Mouse (Mus musculus) monocyte, adult 2 months (primary cell): Measurements from ENCODE around the gene 4921501E09Rik.
"Not testable (repeated sequence)": the region's sequence is repeated elsewhere in the genome, so short reads cannot be mapped to it uniquely, and the experiment has no call there.

Experiments used
- DNase-seq, 2 experiments: peaks; one replicate each; pipeline ENCODE4 v3.0.0; 2022; ENCODE audit warnings: low spot score in 2 of 2, low read depth in 1 of 2

The 4921501E09Rik gene

DNA sequence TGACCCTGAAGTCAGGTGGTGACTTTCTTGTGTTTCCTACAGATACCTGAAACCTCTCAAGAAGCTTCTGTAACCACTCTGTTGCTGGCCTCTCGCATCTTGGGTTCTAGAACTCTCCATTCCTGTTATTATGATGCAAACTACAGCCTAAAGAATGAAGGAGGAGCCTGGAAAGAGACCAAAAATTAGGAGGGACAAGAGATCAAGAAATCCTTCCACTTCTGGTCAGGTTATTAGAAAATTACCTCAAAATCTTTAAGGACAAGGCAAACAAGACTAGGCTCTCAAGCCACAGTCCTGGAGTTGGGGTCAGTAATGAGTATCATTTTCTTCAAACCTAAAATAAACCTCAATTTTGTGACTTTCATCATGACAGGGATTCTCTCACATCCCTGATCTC is at the start of gene 4921501E09Rik:
Gene 4921501E09Rik (minus strand): TSS at position 101 of the 400 bp plus-strand sequence.
- DNase-seq = no peak

DNA sequence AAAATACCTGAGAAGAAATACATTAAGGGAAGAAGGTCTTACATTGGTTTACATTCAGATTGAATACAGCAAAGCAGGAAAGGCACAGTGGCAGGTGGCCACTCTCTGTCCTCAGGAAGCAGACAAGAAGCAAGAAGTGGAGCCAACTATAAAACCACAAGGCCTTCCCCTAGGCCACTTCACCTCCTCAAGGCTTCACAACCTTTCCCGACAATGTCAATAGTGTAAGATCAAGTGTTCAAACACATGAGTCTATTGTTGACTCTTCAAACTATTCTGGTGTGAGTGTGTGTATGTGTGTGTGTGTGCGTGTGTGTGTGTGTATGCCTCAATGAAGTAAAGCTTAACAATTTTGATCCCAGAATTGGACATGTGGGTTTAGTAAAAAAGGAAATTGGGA is 29.5 kb upstream of the 4921501E09Rik start:
- DNase-seq = no peak

- DNase-seq = peak; percentile 7 to 13
Observed at GRCm38 (mm10) chr17:33092391-33093193, 24.7 kb upstream of the 4921501E09Rik start.

GRCm38 (mm10) chr17:33091630-33092029 is 23.8 kb upstream of the 4921501E09Rik start:
- DNase-seq = no peak

- peak; percentile 49 to 82 for DNase-seq
Observed at GRCm38 (mm10) chr17:33089220-33089949, 21.5 kb upstream of the 4921501E09Rik start, which contains the start of gene Zfp563. Zfp563 (plus strand) TSS chr17:33089310.

GRCm38 (mm10) chr17:33063001-33063400 is 4.9 kb downstream of the 4921501E09Rik start:
- DNase-seq = no peak

GRCm38 (mm10) chr17:33058791-33059190 is 9.1 kb downstream of the 4921501E09Rik start:
- DNase-seq = no peak

- DNase-seq = peak; percentile 10 to 41
Observed at GRCm38 (mm10) chr17:33032900-33033891, 34.7 kb downstream of the 4921501E09Rik start, which contains the start of gene Zfp763. Zfp763 (minus strand) TSS chr17:33033402.

GRCm38 (mm10) chr17:33032376-33032775 is 35.5 kb downstream of the 4921501E09Rik start:
- DNase-seq = no peak

DNA sequence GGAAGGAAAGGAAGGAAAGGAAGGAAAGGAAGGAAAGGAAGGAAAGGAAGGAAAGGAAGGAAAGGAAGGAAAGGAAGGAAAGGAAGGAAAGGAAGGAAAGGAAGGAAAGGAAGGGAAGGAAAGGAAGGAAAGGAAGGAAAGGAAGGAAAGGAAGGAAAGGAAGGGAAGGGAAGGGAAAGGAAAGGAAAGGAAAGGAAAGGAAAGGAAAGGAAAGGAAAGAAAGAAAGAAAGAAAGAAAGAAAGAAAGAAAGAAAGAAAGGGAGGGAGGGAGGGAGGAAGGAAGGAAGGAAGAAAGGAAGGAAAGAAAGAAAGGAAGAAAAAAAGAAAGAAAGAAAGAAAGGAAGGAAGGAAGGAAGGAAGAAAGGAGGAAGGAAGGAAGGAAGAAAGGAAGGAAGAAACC is 47.4 kb downstream of the 4921501E09Rik start:
- not testable (repeated sequence) for DNase-seq
